Mouse (Mus musculus) ES-Bruce4 (cell line): Measurements from ENCODE around the gene Ctnnb1. TPM values are rescaled to one million over a fixed set of nuclear protein-coding genes. Genes with fewer than 3 reads are reported as not detected.
A peak's percentile ranks its signal among the peaks of the same experiment; 100 is the strongest.

ENCODE experiments used
- H3K27ac ChIP-seq: 2 replicates; pipeline ENCODE4 v1.5.1; 2012; ENCODE audit warnings: low read length, inconsistent platforms; ENCODE audit not compliant: insufficient read depth
- H3K27me3 ChIP-seq: 2 replicates; pipeline ENCODE4 v1.6.1; 2012; ENCODE audit warnings: mild to moderate bottlenecking, low read length, inconsistent platforms; ENCODE audit not compliant: control insufficient read depth, poor library complexity, insufficient read depth, severe bottlenecking
- H3K36me3 ChIP-seq: 2 replicates; pipeline ENCODE4 v1.6.1; 2012; ENCODE audit warnings: inconsistent platforms, mild to moderate bottlenecking, low read length, moderate library complexity; ENCODE audit not compliant: control insufficient read depth, poor library complexity, insufficient read depth, severe bottlenecking
- H3K4me1 ChIP-seq: one replicate; pipeline ENCODE4 v1.8.1; 2011; ENCODE audit warnings: low read length; ENCODE audit not compliant: control insufficient read depth, insufficient read depth
- H3K4me3 ChIP-seq: 2 replicates; pipeline ENCODE4 v1.5.1; 2011; ENCODE audit warnings: low read depth, mild to moderate bottlenecking, low read length
- H3K9ac ChIP-seq: 2 replicates; pipeline ENCODE4 v1.6.1; 2012; ENCODE audit warnings: low read depth, mild to moderate bottlenecking, inconsistent platforms; ENCODE audit not compliant: poor library complexity, severe bottlenecking
- H3K9me3 ChIP-seq: replicated peaks from 2 replicates; pipeline ENCODE4 v1.6.1; 2012; ENCODE audit warnings: mild to moderate bottlenecking, low read length, inconsistent platforms; ENCODE audit not compliant: control insufficient read depth, poor library complexity, insufficient read depth, severe bottlenecking
- CTCF ChIP-seq: IDR thresholded peaks from one replicate; pipeline ENCODE4 v1.8.1; 2011; ENCODE audit warnings: low read depth, low read length
- EP300 ChIP-seq: IDR thresholded peaks from 2 replicates; pipeline ENCODE4 v1.6.1; 2011; ENCODE audit warnings: low read depth, low read length; ENCODE audit not compliant: insufficient read depth
- POLR2A ChIP-seq: IDR thresholded peaks from one replicate; pipeline ENCODE4 v1.8.1; 2011; ENCODE audit warnings: low read length; ENCODE audit not compliant: insufficient read depth
- polyA plus RNA-seq: library from polyadenylated mRNA; stranded (reverse); fragments of >200 nt; gene quantifications from 2 replicates; pipeline ENCODE4 v1.2.4, GENCODE M21; 2011; ENCODE audit warnings: low read depth; ENCODE audit not compliant: missing spikeins, insufficient read depth, insufficient read length

Gene Ctnnb1
- polyA plus RNA-seq, 1 experiment: 830 TPM

DNA sequence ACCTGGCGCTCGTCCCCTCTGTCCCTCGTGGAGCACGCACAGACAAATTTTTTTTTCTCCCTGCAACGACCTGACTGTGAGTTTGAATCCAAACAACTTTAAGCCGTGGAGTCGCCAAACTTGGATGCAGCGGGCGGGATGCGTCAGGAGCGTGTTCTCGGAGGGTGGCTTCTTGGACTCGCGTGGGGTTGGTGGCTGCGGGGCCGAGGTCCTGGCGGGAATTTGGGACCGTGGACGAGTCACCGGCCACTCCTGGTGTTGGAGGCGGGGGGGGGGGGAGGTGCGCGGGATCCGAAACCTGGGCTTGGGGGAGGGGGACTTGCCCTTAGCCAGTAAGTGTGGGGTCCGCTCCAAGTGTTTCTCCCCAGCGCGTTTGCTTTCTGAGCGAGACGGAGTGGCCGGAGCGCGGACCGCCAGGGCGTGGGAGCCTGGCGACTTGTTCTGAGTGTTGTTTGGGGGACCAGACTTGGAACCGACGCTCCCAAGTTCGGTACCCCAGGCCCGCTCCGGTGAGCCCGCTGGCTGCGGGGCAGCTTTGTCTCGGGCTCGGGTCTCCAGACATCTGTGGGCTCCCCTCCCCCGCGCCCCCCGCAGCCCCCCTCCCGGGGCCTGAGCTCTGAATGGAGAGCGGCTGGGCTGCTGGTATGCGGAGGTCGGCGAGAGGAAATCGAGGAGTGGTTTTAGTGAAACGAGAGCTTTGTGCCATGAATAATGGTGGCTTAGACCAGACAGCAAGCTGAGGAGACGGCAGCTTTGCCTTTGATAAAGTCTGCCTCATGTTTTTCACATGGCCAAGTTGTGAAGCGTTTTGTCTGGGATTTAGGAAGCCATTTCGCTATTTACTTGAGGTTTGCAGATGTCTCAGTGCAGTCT is 5.1 kb downstream of the Ctnnb1 start:
- TF ChIP-seq EP300: no peak
- no peak for TF ChIP-seq POLR2A
- TF ChIP-seq CTCF: no peak
- Histone ChIP-seq H3K9ac (peak overlapping the region; percentile 94), H3K27ac (peak overlapping the region; percentile 64; the same call in 1 of the 2 replicates), H3K36me3 (peaks cover 6% of the 10 kb centered on the region; the same call in 1 of the 2 replicates), H3K9me3 (no peaks in the 10 kb centered on the region), H3K27me3 (no peaks in the 10 kb centered on the region), H3K4me1 (peaks cover 5% of the 10 kb centered on the region), H3K4me3 (peak overlapping the region; percentile 98)

DNA sequence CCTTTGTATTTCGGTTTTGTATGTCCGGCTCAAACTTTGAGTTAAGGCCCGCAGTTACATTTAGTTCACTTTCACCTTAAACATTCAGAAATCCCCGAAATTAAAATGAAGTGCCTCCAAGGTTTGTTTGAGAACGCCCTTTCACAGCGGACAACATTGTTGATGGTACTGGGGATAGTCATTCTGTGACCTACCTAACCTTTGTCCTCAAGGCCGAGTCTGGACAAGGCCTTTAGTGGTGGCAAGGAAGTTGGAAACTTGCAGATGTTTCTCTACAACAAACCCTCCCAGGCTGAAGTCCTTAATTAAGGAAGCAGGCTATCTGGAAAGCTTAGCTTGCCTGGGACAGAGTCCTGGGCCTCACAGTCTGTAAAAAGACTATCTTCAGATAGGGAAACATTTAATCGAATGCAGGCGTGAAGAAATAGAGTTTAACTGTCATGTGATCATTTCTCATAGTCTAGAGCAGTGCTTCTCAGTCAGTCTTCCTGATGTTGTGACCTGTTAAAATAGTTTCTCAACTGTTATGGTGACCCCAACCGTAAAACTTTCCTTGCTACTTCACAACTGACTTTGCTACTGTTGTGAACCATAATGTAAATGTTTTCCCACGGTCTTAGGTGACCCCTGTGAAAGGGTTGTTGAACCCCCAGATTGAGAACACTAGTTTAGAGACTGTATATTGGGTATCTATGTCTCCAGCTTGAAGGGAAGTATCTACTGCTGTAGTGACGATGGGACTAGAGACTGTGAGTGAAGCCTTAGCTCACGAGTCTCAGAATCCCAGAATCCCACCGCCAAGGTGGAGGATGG is 6.0 kb downstream of the Ctnnb1 start:
- Histone ChIP-seq H3K4me3 (peak overlapping the region; percentile 98), H3K27ac (0 out of 2 replicates have a peak overlapping the region, but pooled peaks have one; percentile 20), H3K9ac (peak overlapping the region; percentile 94), H3K9me3 (no peaks in the 10 kb centered on the region), H3K4me1 (peaks cover 5% of the 10 kb centered on the region), H3K36me3 (peaks cover 8% of the 10 kb centered on the region; the same call in 1 of the 2 replicates), H3K27me3 (no peaks in the 10 kb centered on the region)
- no peak for TF ChIP-seq EP300

DNA sequence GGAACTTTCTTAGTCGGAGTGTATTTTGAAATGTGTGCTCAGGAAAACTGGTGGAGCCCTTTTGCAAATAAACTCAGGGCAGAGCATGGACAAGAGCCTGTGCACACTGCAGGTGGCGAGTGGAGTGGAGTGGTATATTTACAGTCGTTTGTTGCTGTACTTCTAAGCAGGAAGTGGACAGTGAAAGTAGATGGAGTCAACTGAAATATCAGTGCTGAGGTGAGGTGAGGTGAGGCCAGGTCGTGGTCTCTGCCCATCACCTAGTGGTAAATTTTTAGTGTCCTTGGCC is 6.6 kb downstream of the Ctnnb1 start:
- peaks cover 8% of the 10 kb centered on the region; the same call in 1 of the 2 replicates for H3K36me3 ChIP-seq
- H3K27me3 ChIP-seq: no peaks in the 10 kb centered on the region
- peak overlapping the region; percentile 94 for H3K9ac ChIP-seq
- TF ChIP-seq POLR2A: no peak
- TF ChIP-seq EP300: no peak
- no peak overlapping the region for H3K27ac ChIP-seq
- peaks cover 6% of the 10 kb centered on the region for H3K4me1 ChIP-seq
- no peaks in the 10 kb centered on the region for H3K9me3 ChIP-seq
- H3K4me3 ChIP-seq: peak overlapping the region; percentile 35

DNA sequence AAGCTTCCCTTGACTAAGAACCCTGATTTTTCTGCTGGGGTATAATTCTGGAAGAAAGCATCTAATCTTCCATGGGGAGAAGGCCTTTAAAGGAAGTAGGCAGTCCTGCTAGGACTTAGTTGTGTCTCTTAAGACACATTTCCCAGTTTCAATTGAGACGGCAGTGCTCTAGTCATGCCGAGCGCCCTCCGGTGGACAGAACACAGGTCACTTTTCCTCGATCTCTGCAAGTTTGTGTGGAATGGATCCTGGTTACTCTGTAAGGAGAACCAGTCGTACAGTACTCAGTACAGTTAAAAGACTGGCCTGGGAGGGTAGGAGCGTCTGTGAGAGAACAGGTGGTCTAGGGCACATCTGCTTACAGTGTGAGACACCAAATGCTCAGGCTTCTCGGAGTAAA is 7.3 kb downstream of the Ctnnb1 start:
- Histone ChIP-seq H3K27ac (no peak overlapping the region), H3K9me3 (no peaks in the 10 kb centered on the region), H3K27me3 (no peaks in the 10 kb centered on the region), H3K9ac (peak overlapping the region; percentile 94; the same call in 1 of the 2 replicates), H3K4me1 (peaks cover 6% of the 10 kb centered on the region), H3K36me3 (peaks cover 8% of the 10 kb centered on the region; the same call in 1 of the 2 replicates), H3K4me3 (peak overlapping the region; percentile 10; the same call in 1 of the 2 replicates)
- TF ChIP-seq EP300 (no peak), POLR2A (no peak), CTCF (peak; percentile 86)

DNA sequence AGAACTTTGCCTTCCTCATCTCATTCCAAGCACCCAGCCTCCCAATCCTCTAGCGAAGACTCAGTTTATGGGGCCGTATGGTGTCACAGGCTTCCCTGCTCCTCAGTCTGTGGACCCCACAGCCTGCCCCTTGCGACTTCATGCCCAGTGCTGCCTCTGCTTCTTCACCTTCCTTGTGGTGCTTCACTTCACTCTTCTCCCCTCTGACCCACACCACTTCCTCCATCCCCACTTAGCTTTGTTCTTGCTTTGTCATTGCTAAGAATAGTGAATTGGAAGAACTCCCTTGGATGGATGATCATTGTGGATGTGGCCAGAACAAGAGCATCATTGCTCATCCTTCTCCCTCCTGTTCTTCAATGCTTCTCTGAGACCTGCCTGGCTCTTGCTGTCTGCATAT is 11.8 kb downstream of the Ctnnb1 start:
- Histone ChIP-seq H3K9me3 (no peaks in the 10 kb centered on the region), H3K27ac (no peak overlapping the region), H3K36me3 (peaks cover 8% of the 10 kb centered on the region; the same call in 1 of the 2 replicates), H3K27me3 (no peaks in the 10 kb centered on the region), H3K4me1 (peaks cover 3% of the 10 kb centered on the region), H3K4me3 (no peak overlapping the region), H3K9ac (no peak overlapping the region)
- TF ChIP-seq POLR2A: no peak
- TF ChIP-seq CTCF: no peak
- TF ChIP-seq EP300: no peak
